ENCODE assay signal across 19 mouse cellular contexts in genomic region chr19:53174034-53174433, GRCm38 (mm10). TPM values are rescaled to one million over a fixed set of nuclear protein-coding genes. Genes with fewer than 3 reads are reported as not detected.
DNase-seq lines count a peak whose midpoint lies in the region; ATAC-seq lines count a peak whose summit lies in the region.
"Had no signal": no experiment of that assay in that cellular context is flagged by ENCODE, and none has a peak within 500 bp of the region (broad histone marks: within the 10 kb centered on the region; RNA-seq: fewer than 3 reads in every experiment).

No protein-coding gene starts in this region.

- no peak for ATAC-seq in midbrain, embryonic 11.5 days (ENCODE audit: low FRiP score)
- ATAC-seq in CD4-positive, CD25-positive, alpha-beta regulatory T cell, adult 4 months = peak; percentile 78
- ATAC-seq: forebrain, embryonic 13.5 days; forebrain, embryonic 15.5 days; forebrain, postnatal 0 days had no signal

- no peaks in the 10 kb centered on the region for H3K36me3 ChIP-seq in midbrain, embryonic 11.5 days (ENCODE audit: control insufficient read depth, insufficient read depth, low read length)
- no peaks in the 10 kb centered on the region for H3K36me3 ChIP-seq in midbrain, embryonic 10.5 days
- H3K36me3 ChIP-seq: embryonic facial prominence, embryonic 12.5 days; forebrain, embryonic 15.5 days had no signal

- H3K4me3 ChIP-seq in midbrain, embryonic 11.5 days (ENCODE audit: low read depth, low read length) = no peak overlapping the region
- H3K4me3 ChIP-seq in midbrain, embryonic 10.5 days = no peak overlapping the region
- H3K4me3 ChIP-seq: embryonic facial prominence, embryonic 10.5 days; embryonic facial prominence, embryonic 12.5 days; forebrain, embryonic 13.5 days; forebrain, embryonic 15.5 days had no signal

- WGBS in midbrain, embryonic 11.5 days = 85% methylated on average over 2 of the region's 2 CpGs
- 90% methylated on average over 2 of the region's 2 CpGs for WGBS in midbrain, embryonic 10.5 days

- H3K27me3 ChIP-seq in midbrain, embryonic 11.5 days (ENCODE audit: control insufficient read depth, insufficient read depth, low read length) = no peaks in the 10 kb centered on the region
- no peaks in the 10 kb centered on the region for H3K27me3 ChIP-seq in midbrain, embryonic 10.5 days (ENCODE audit: low read depth, poor library complexity, severe bottlenecking)
- H3K27me3 ChIP-seq: embryonic facial prominence, embryonic 12.5 days; forebrain, embryonic 13.5 days; forebrain, embryonic 15.5 days had no signal

- H3K4me2 ChIP-seq in midbrain, embryonic 11.5 days = no peak overlapping the region
- H3K4me2 ChIP-seq: embryonic facial prominence, embryonic 12.5 days; forebrain, embryonic 13.5 days; forebrain, embryonic 15.5 days had no signal

- peak; percentile 54 for DNase-seq in midbrain, embryonic 11.5 days (ENCODE audit: low spot score, missing footprints)
- no peak for DNase-seq in midbrain, embryonic 10.5 days (ENCODE audit: low spot score)
- DNase-seq in induced T-regulatory cell, adult 2 months (ENCODE audit: low read depth) = peak; percentile 59
- no peak for DNase-seq in urinary bladder, postnatal 36 days (ENCODE audit: low spot score in 2 of 2)
- no peak for DNase-seq in right cerebral cortex, postnatal 25 days
- DNase-seq in layer of hippocampus, adult 9-10 months (ENCODE audit: low spot score) = no peak
- DNase-seq: adrenal gland, adult 8-10 months; adrenal gland, postnatal 14 days; adrenal gland, postnatal 36 days; cerebellum, adult 11-12 months; cerebellum, adult 9-10 months; cerebellum, postnatal 10 days; cerebellum, postnatal 25 days; forebrain, postnatal 0 days had no signal

- no peaks in the 10 kb centered on the region for H3K9me3 ChIP-seq in midbrain, embryonic 11.5 days (ENCODE audit: control insufficient read depth, low read length)
- H3K9me3 ChIP-seq in midbrain, embryonic 10.5 days (replicated peaks) = no peaks in the 10 kb centered on the region
- H3K9me3 ChIP-seq: embryonic facial prominence, embryonic 10.5 days; embryonic facial prominence, embryonic 12.5 days; forebrain, embryonic 13.5 days; forebrain, embryonic 15.5 days had no signal

- H3K27ac ChIP-seq in midbrain, embryonic 11.5 days (ENCODE audit: low read depth, low read length) = no peak overlapping the region
- H3K27ac ChIP-seq in midbrain, embryonic 10.5 days (replicated peaks) = no peak overlapping the region
- H3K27ac ChIP-seq: embryonic facial prominence, embryonic 10.5 days; embryonic facial prominence, embryonic 12.5 days; forebrain, embryonic 13.5 days; forebrain, embryonic 15.5 days had no signal

- H3K9ac ChIP-seq in midbrain, embryonic 11.5 days (ENCODE audit: low read length) = no peak overlapping the region
- H3K9ac ChIP-seq: embryonic facial prominence, embryonic 12.5 days; forebrain, embryonic 13.5 days; forebrain, embryonic 15.5 days; forebrain, postnatal 0 days had no signal

- no peaks in the 10 kb centered on the region for H3K4me1 ChIP-seq in midbrain, embryonic 11.5 days (ENCODE audit: control insufficient read depth, insufficient read depth, low read length)
- no peaks in the 10 kb centered on the region for H3K4me1 ChIP-seq in midbrain, embryonic 10.5 days
- H3K4me1 ChIP-seq: embryonic facial prominence, embryonic 12.5 days; forebrain, embryonic 13.5 days; forebrain, embryonic 15.5 days had no signal

RNA-seq across cellular contexts. Expression of gene Add3, which starts 33.8 kb away (rescaled TPM):
- polyA plus RNA-seq in midbrain, embryonic 11.5 days (2014; fragmentation: Nextera tagmentation; extraction: Ambion mirVana) = 49.7 and 53.8 TPM in 2 replicates
- polyA plus RNA-seq in midbrain, embryonic 10.5 days (2016; fragmentation: Nextera tagmentation; extraction: Ambion mirVana) = 48.7 and 50.2 TPM in 2 replicates
- polyA plus RNA-seq in CD4-positive, CD25-positive, alpha-beta regulatory T cell, adult 4 months (2017; shearing (Covaris generic)) = 100 to 1,000 TPM; 128 to 172 TPM

Comparison
In these comparisons a context has a peak if more than half of its experiments do, and no peak if none do; other contexts are left out.
1. DNase-seq: peak in midbrain, embryonic 11.5 days (single experiment) and induced T-regulatory cell, adult 2 months (single experiment); none in midbrain, embryonic 10.5 days (single experiment), urinary bladder, postnatal 36 days (0 of 2), right cerebral cortex, postnatal 25 days (single experiment) and layer of hippocampus, adult 9-10 months (single experiment).